Mouse (Mus musculus): Measurements from ENCODE around the gene Acss1.

DNA sequence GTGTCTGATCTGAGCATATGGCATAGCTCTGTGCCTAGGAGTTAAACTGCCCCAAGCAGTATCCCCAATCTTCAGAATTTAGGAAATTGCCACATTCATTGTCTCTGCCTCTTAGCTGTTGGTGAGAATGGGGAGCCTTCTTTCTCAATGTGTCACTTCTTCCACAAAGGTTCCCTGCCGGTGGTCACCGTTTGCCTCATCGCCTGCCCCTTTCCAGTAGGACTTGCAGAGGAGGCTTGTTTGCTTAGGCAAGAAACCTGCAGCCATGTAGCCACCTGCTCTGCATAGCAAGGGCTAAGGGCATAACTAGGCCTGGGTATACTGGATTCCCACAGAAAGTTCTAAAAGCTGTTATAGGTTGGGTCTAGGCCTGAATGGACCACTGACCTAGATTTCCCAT is 95.8 kb downstream of the Acss1 start:
- TF ChIP-seq GATA1 (IDR thresholded peaks at IDR 0.05; ENCODE audit: low read length): no peak
- no peak for TF ChIP-seq TAL1 (IDR thresholded peaks at IDR 0.05; ENCODE audit: low read length)
